Mouse (Mus musculus) myocyte (in vitro differentiated cells): ENCODE results near the gene Ptpa.

Source experiments
- CEBPB ChIP-seq: IDR thresholded peaks from 2 replicates; pipeline ENCODE4 v1.6.1; 2011; ENCODE audit warnings: mild to moderate bottlenecking, moderate library complexity; ENCODE audit not compliant: poor library complexity, insufficient read depth, severe bottlenecking
- E2F4 ChIP-seq: IDR thresholded peaks from one replicate; pipeline ENCODE4 v1.6.1; 2011; ENCODE audit warnings: mild to moderate bottlenecking, control low read depth, moderate library complexity; ENCODE audit not compliant: insufficient read depth
- MAX ChIP-seq: IDR thresholded peaks from one replicate; pipeline ENCODE4 v1.6.1; 2011; ENCODE audit warnings: low read depth, mild to moderate bottlenecking, control low read depth
- MYOD1 ChIP-seq, 3 experiments: IDR thresholded peaks; one replicate each; pipeline ENCODE4 v1.6.1; 2011; ENCODE audit warnings: control low read depth in 2 of 3, low read depth in 2 of 3, mild to moderate bottlenecking in 2 of 3, moderate library complexity in 1 of 3; ENCODE audit not compliant: insufficient read length in 2 of 3, control insufficient read depth in 1 of 3
- MYOG ChIP-seq, 3 experiments: IDR thresholded peaks; one replicate each; pipeline ENCODE4 v1.6.1; 2011; ENCODE audit warnings: control low read depth in 2 of 3, low read depth in 2 of 3, mild to moderate bottlenecking in 2 of 3; ENCODE audit not compliant: insufficient read length in 2 of 3, control insufficient read depth in 1 of 3, insufficient read depth in 1 of 3
- POLR2A ChIP-seq: IDR thresholded peaks from one replicate; pipeline ENCODE4 v1.6.1; 2011; ENCODE audit warnings: low read depth, mild to moderate bottlenecking, control low read depth, moderate library complexity; ENCODE audit not compliant: insufficient read length
- POLR2AphosphoS2 ChIP-seq: IDR thresholded peaks from one replicate; pipeline ENCODE4 v1.6.1; 2011; ENCODE audit warnings: low read depth, control low read depth; ENCODE audit not compliant: insufficient read length
- REST ChIP-seq: IDR thresholded peaks from one replicate; pipeline ENCODE4 v1.6.1; 2011; ENCODE audit warnings: mild to moderate bottlenecking, control low read depth, moderate library complexity; ENCODE audit not compliant: insufficient read depth, insufficient read length
- SRF ChIP-seq: IDR thresholded peaks from one replicate; pipeline ENCODE4 v1.6.1; 2011; ENCODE audit warnings: low read depth; ENCODE audit not compliant: control insufficient read depth, insufficient read length
- TCF12 ChIP-seq: IDR thresholded peaks from one replicate; pipeline ENCODE4 v1.6.1; 2011; ENCODE audit warnings: mild to moderate bottlenecking, control low read depth; ENCODE audit not compliant: poor library complexity, insufficient read depth, severe bottlenecking
- TCF3 ChIP-seq: IDR thresholded peaks from one replicate; pipeline ENCODE4 v1.6.1; 2011; ENCODE audit warnings: low read depth, control low read depth; ENCODE audit not compliant: insufficient read length
- USF1 ChIP-seq: IDR thresholded peaks from one replicate; pipeline ENCODE4 v1.6.1; 2011; ENCODE audit warnings: low read depth, mild to moderate bottlenecking, control low read depth, moderate library complexity

- no peak for TF ChIP-seq REST
- no peak for TF ChIP-seq POLR2A
- no peak for TF ChIP-seq USF1
- no peak for TF ChIP-seq TCF3
- TF ChIP-seq POLR2AphosphoS2, result no peak
- TF ChIP-seq MAX, result no peak
- TF ChIP-seq E2F4, result no peak
- no peak for TF ChIP-seq TCF12
- no peak for TF ChIP-seq MYOD1 (IDR thresholded peaks at IDR 0.05; ENCODE audit: control insufficient read depth in 1 of 3, insufficient read length in 2 of 3, low read depth in 2 of 3)
- no peak for TF ChIP-seq MYOG (IDR thresholded peaks at IDR 0.05; ENCODE audit: control insufficient read depth in 1 of 3, insufficient read depth in 1 of 3, insufficient read length in 2 of 3, low read depth in 2 of 3)
- TF ChIP-seq SRF, result no peak
- TF ChIP-seq CEBPB, result no peak
These were observed 43.4 kb downstream of the Ptpa start for GRCm38 (mm10) chr2:30459241-30459640.
